9 mouse cellular contexts compared by ENCODE assay signal in genomic region chr9:14730941-14731541, GRCm38 (mm10). TPM values are rescaled to one million over a fixed set of nuclear protein-coding genes. Genes with fewer than 3 reads are reported as not detected.
A peak's percentile ranks its signal among the peaks of the same experiment; 100 is the strongest.
DNase-seq lines count a peak whose midpoint lies in the region; ATAC-seq and TF ChIP-seq lines count a peak whose summit lies in the region.
"Had no signal": no experiment of that assay in that cellular context is flagged by ENCODE, and none has a peak within 500 bp of the region (broad histone marks: within the 10 kb centered on the region; RNA-seq: fewer than 3 reads in every experiment).

No protein-coding gene starts in this region.

- no peak overlapping the region for H3K27ac ChIP-seq in hindbrain, embryonic 11.5 days (ENCODE audit: low read depth, low read length)
- H3K27ac ChIP-seq in limb, embryonic 14.5 days (replicated peaks; ENCODE audit: low read depth, low read length), result no peak overlapping the region
- H3K27ac ChIP-seq: liver, embryonic 13.5 days had no signal

- H3K36me3 ChIP-seq in C2C12 (ENCODE audit: control insufficient read depth, insufficient read depth), result no peaks in the 10 kb centered on the region
- H3K36me3 ChIP-seq in hindbrain, embryonic 11.5 days (ENCODE audit: control insufficient read depth, insufficient read depth, low read length), result no peaks in the 10 kb centered on the region
- no peaks in the 10 kb centered on the region for H3K36me3 ChIP-seq in limb, embryonic 14.5 days (ENCODE audit: control insufficient read depth, insufficient read depth, low read length)
- H3K36me3 ChIP-seq: liver, embryonic 13.5 days had no signal

- peak; percentile 47 for DNase-seq in R1 (ENCODE audit: low read depth, low spot score)
- peak; percentile 26 for DNase-seq in hindbrain, embryonic 11.5 days (ENCODE audit: low spot score)
- DNase-seq in limb, embryonic 14.5 days (ENCODE audit: low spot score), result peak; percentile 7
- DNase-seq in spleen, postnatal 36 days (ENCODE audit: low spot score in 2 of 2), result no peak
- DNase-seq in gastrocnemius, postnatal 10 days, result no peak
- DNase-seq in liver, result no peak
- DNase-seq: liver, embryonic 13.5 days had no signal

- no peaks in the 10 kb centered on the region for H3K9me3 ChIP-seq in hindbrain, embryonic 11.5 days (ENCODE audit: control insufficient read depth, low read length)
- H3K9me3 ChIP-seq in limb, embryonic 14.5 days (ENCODE audit: control insufficient read depth, low read length), result no peaks in the 10 kb centered on the region
- H3K9me3 ChIP-seq: liver, embryonic 13.5 days had no signal

- H3ac ChIP-seq in C2C12 (ENCODE audit: control insufficient read depth, insufficient read length, low read depth), result no peak overlapping the region

- no peaks in the 10 kb centered on the region for H3K79me3 ChIP-seq in C2C12 (ENCODE audit: low read depth)

- WGBS in hindbrain, embryonic 11.5 days, result 35% methylated on average over 9 of the region's 9 CpGs
- 19% methylated on average over 9 of the region's 9 CpGs for WGBS in limb, embryonic 14.5 days

- no peak for TF ChIP-seq POLR2A in limb, embryonic 14.5 days (IDR thresholded peaks at IDR 0.05; ENCODE audit: borderline replicate concordance, extremely low read depth, insufficient read depth, insufficient read length)

- peaks cover 4% of the 10 kb centered on the region; the same call in 1 of the 2 replicates for H3K4me1 ChIP-seq in hindbrain, embryonic 11.5 days (replicated peaks; ENCODE audit: control insufficient read depth, insufficient read depth, low read length)
- peaks cover 5% of the 10 kb centered on the region; the same call in 1 of the 2 replicates for H3K4me1 ChIP-seq in limb, embryonic 14.5 days (ENCODE audit: control insufficient read depth, insufficient read depth, low read length)
- H3K4me1 ChIP-seq: liver, embryonic 13.5 days had no signal

- H3K4me2 ChIP-seq in hindbrain, embryonic 11.5 days (replicated peaks; ENCODE audit: low read depth, low read length), result no peak overlapping the region
- H3K4me2 ChIP-seq in limb, embryonic 14.5 days (replicated peaks; ENCODE audit: low read depth, low read length, severe bottlenecking), result no peak overlapping the region
- H3K4me2 ChIP-seq: liver, embryonic 13.5 days had no signal

- H3K4me3 ChIP-seq in C2C12 (ENCODE audit: insufficient read depth, poor library complexity, severe bottlenecking), result no peak overlapping the region
- no peak overlapping the region for H3K4me3 ChIP-seq in hindbrain, embryonic 11.5 days (ENCODE audit: low read depth, low read length)
- no peak overlapping the region for H3K4me3 ChIP-seq in limb, embryonic 14.5 days (replicated peaks; ENCODE audit: low read length)
- H3K4me3 ChIP-seq: liver, embryonic 13.5 days had no signal

- 0 out of 2 replicates have a peak overlapping the region, but pooled peaks have one; percentile 23 for H3K9ac ChIP-seq in hindbrain, embryonic 11.5 days (ENCODE audit: low read depth, low read length)
- H3K9ac ChIP-seq in limb, embryonic 14.5 days (ENCODE audit: low read depth, low read length, severe bottlenecking), result no peak overlapping the region
- H3K9ac ChIP-seq: liver, embryonic 13.5 days had no signal

- H3K79me2 ChIP-seq in C2C12 (ENCODE audit: control insufficient read depth, insufficient read depth), result no peaks in the 10 kb centered on the region

- TF ChIP-seq CTCF in C2C12 (IDR thresholded peaks at IDR 0.05; ENCODE audit: control insufficient read depth, insufficient read depth, insufficient read length), result no peak

- no peaks in the 10 kb centered on the region for H3K27me3 ChIP-seq in C2C12 (ENCODE audit: control insufficient read depth, insufficient read depth, insufficient read length)
- peaks cover 1% of the 10 kb centered on the region; the same call in 1 of the 2 replicates for H3K27me3 ChIP-seq in hindbrain, embryonic 11.5 days (ENCODE audit: control insufficient read depth, insufficient read depth, low read length)
- H3K27me3 ChIP-seq in limb, embryonic 14.5 days (ENCODE audit: control insufficient read depth, insufficient read depth, low read length), result no peaks in the 10 kb centered on the region
- H3K27me3 ChIP-seq: liver, embryonic 13.5 days had no signal

- ATAC-seq in hindbrain, embryonic 11.5 days (ENCODE audit: low FRiP score), result peak; percentile 61
- ATAC-seq in limb, embryonic 14.5 days (ENCODE audit: low FRiP score, low read depth), result peak; percentile 30; the same call in 1 of the 2 replicates
- no peak for ATAC-seq in inflammation-experienced regulatory T-cells, adult 6 months

TF ChIP-seq in C2C12, 6 proteins besides CTCF, POLR2A, EP300 and RAD21:
- TF ChIP-seq MYOD1 (IDR thresholded peaks at IDR 0.05; ENCODE audit: control insufficient read depth, insufficient read length, low read depth) (peak; percentile 2), CEBPB (IDR thresholded peaks at IDR 0.05; ENCODE audit: low read depth) (no peak)
TF ChIP-seq in C2C12: peak in this region for 1.

RNA-seq across cellular contexts. Expression of gene Piwil4, which starts 9.5 kb away (rescaled TPM):
- polyA plus RNA-seq in C2C12 (2012; fragmentation: generic; extraction: Trizol), result 0.23 TPM
- 0.62 and 0.77 TPM in 2 replicates for polyA plus RNA-seq in hindbrain, embryonic 11.5 days (2014; fragmentation: Nextera tagmentation; extraction: Ambion mirVana)
- 0.06 and 0.18 TPM in 2 replicates for polyA plus RNA-seq in limb, embryonic 14.5 days (2012; rRNA removed)
- polyA plus RNA-seq in limb, embryonic 14.5 days (2014; fragmentation: Nextera tagmentation; extraction: Ambion mirVana), result 0.07 and 0.08 TPM in 2 replicates
- under 1 TPM; 0.21 to 0.45 (median 0.28) TPM for polyA plus RNA-seq in inflammation-experienced regulatory T-cells, adult 6 months (2017; shearing (Covaris generic))
- total RNA-seq in gastrocnemius, postnatal 10 days (2021), result under 1 TPM; 0.09 to 0.20 TPM

RNA-seq across cellular contexts. Expression of gene Fut4, which starts 21.2 kb away (rescaled TPM):
- 0.49 TPM for polyA plus RNA-seq in C2C12 (2012; fragmentation: generic; extraction: Trizol)
- polyA plus RNA-seq in hindbrain, embryonic 11.5 days (2014; fragmentation: Nextera tagmentation; extraction: Ambion mirVana), result 1.5 and 2.4 TPM in 2 replicates
- 2.1 and 2.3 TPM in 2 replicates for polyA plus RNA-seq in limb, embryonic 14.5 days (2012; rRNA removed)
- 2.0 and 2.5 TPM in 2 replicates for polyA plus RNA-seq in limb, embryonic 14.5 days (2014; fragmentation: Nextera tagmentation; extraction: Ambion mirVana)
- not detected for polyA plus RNA-seq in inflammation-experienced regulatory T-cells, adult 6 months (2017; shearing (Covaris generic))
- under 1 TPM; 0.56 to 0.84 TPM for total RNA-seq in gastrocnemius, postnatal 10 days (2021)

RNA-seq across cellular contexts. Expression of gene 1700012B09Rik, which starts 39.8 kb away (rescaled TPM):
- 8.7 TPM for polyA plus RNA-seq in C2C12 (2012; fragmentation: generic; extraction: Trizol)
- polyA plus RNA-seq in hindbrain, embryonic 11.5 days (2014; fragmentation: Nextera tagmentation; extraction: Ambion mirVana), result 5.5 and 5.9 TPM in 2 replicates
- polyA plus RNA-seq in limb, embryonic 14.5 days (2012; rRNA removed), result not detected in 2 replicates
- not detected in 2 replicates for polyA plus RNA-seq in limb, embryonic 14.5 days (2014; fragmentation: Nextera tagmentation; extraction: Ambion mirVana)
- not detected for polyA plus RNA-seq in inflammation-experienced regulatory T-cells, adult 6 months (2017; shearing (Covaris generic))
- total RNA-seq in gastrocnemius, postnatal 10 days (2021), result not detected
- polyA plus RNA-seq: liver, embryonic 13.5 days had no signal

RNA-seq across cellular contexts. Expression of gene Mre11a, which starts 53.4 kb away (rescaled TPM):
- 16.2 TPM for polyA plus RNA-seq in C2C12 (2012; fragmentation: generic; extraction: Trizol)
- polyA plus RNA-seq in hindbrain, embryonic 11.5 days (2014; fragmentation: Nextera tagmentation; extraction: Ambion mirVana), result 34.4 and 35.7 TPM in 2 replicates
- polyA plus RNA-seq in limb, embryonic 14.5 days (2012; rRNA removed), result 12.6 and 16.6 TPM in 2 replicates
- polyA plus RNA-seq in limb, embryonic 14.5 days (2014; fragmentation: Nextera tagmentation; extraction: Ambion mirVana), result 22.9 and 25.3 TPM in 2 replicates
- 10 to 100 TPM; 18.3 to 28.9 (median 26.6) TPM for polyA plus RNA-seq in inflammation-experienced regulatory T-cells, adult 6 months (2017; shearing (Covaris generic))
- total RNA-seq in gastrocnemius, postnatal 10 days (2021), result 10 to 100 TPM; 11.4 to 14.3 TPM

RNA-seq across cellular contexts. Expression of gene Ankrd49, which starts 53.6 kb away (rescaled TPM):
- 7.6 TPM for polyA plus RNA-seq in C2C12 (2012; fragmentation: generic; extraction: Trizol)
- polyA plus RNA-seq in hindbrain, embryonic 11.5 days (2014; fragmentation: Nextera tagmentation; extraction: Ambion mirVana), result 56.1 and 59.2 TPM in 2 replicates
- polyA plus RNA-seq in limb, embryonic 14.5 days (2012; rRNA removed), result 18.3 and 23.2 TPM in 2 replicates
- polyA plus RNA-seq in limb, embryonic 14.5 days (2014; fragmentation: Nextera tagmentation; extraction: Ambion mirVana), result 46.6 and 51.3 TPM in 2 replicates
- polyA plus RNA-seq in inflammation-experienced regulatory T-cells, adult 6 months (2017; shearing (Covaris generic)), result 10 to 100 TPM; 20.1 to 41.7 (median 29.0) TPM
- 10 to 100 TPM in 1 of 2 experiments, 1 to 10 TPM in 1; 8.6 to 10.0 TPM for total RNA-seq in gastrocnemius, postnatal 10 days (2021)

Comparison
In these comparisons a context has a peak if more than half of its experiments do, and no peak if none do; other contexts are left out.
1. DNase-seq: peak in R1 (single experiment), hindbrain, embryonic 11.5 days (single experiment) and limb, embryonic 14.5 days (single experiment); none in spleen, postnatal 36 days (0 of 2), gastrocnemius, postnatal 10 days (single experiment) and liver (single experiment).